In genomic region chr6:86516021-86516420, GRCm38 (mm10) we compare ENCODE assay signal across 11 mouse cellular contexts. TPM values are rescaled to one million over a fixed set of nuclear protein-coding genes. Genes with fewer than 3 reads are reported as not detected.
DNase-seq lines count a peak whose midpoint lies in the region; ATAC-seq lines count a peak whose summit lies in the region.
"Had no signal": no experiment of that assay in that cellular context is flagged by ENCODE, and none has a peak within 500 bp of the region (broad histone marks: within the 10 kb centered on the region; RNA-seq: fewer than 3 reads in every experiment).

No protein-coding gene starts in this region.

- peak overlapping the region; percentile 25; the same call in 1 of the 2 replicates for H3K9ac ChIP-seq in intestine, embryonic 16.5 days (ENCODE audit: low read depth, low read length)
- H3K9ac ChIP-seq in forebrain, embryonic 13.5 days = no peak overlapping the region
- H3K9ac ChIP-seq: embryonic facial prominence, embryonic 15.5 days; liver, embryonic 12.5 days had no signal

- peaks cover 4% of the 10 kb centered on the region; the same call in 1 of the 2 replicates for H3K4me1 ChIP-seq in intestine, embryonic 16.5 days (ENCODE audit: control insufficient read depth, insufficient read depth, low read length)
- no peaks in the 10 kb centered on the region for H3K4me1 ChIP-seq in forebrain, embryonic 13.5 days
- H3K4me1 ChIP-seq: embryonic facial prominence, embryonic 15.5 days; liver, embryonic 12.5 days had no signal

- no peak for ATAC-seq in intestine, embryonic 16.5 days
- no peak for ATAC-seq in forebrain, embryonic 13.5 days
- ATAC-seq: liver, embryonic 12.5 days had no signal

- no peak overlapping the region for H3K4me2 ChIP-seq in intestine, embryonic 16.5 days (ENCODE audit: low read depth, low read length)
- no peak overlapping the region for H3K4me2 ChIP-seq in forebrain, embryonic 13.5 days
- H3K4me2 ChIP-seq: embryonic facial prominence, embryonic 15.5 days; liver, embryonic 12.5 days had no signal

- no peaks in the 10 kb centered on the region for H3K9me3 ChIP-seq in intestine, embryonic 16.5 days (ENCODE audit: control insufficient read depth, low read length)
- no peaks in the 10 kb centered on the region for H3K9me3 ChIP-seq in forebrain, embryonic 13.5 days (replicated peaks)
- H3K9me3 ChIP-seq: embryonic facial prominence, embryonic 15.5 days; liver, embryonic 12.5 days had no signal

- H3K4me3 ChIP-seq in intestine, embryonic 16.5 days (ENCODE audit: low read length) = no peak overlapping the region
- H3K4me3 ChIP-seq in forebrain, embryonic 13.5 days = no peak overlapping the region
- H3K4me3 ChIP-seq: embryonic facial prominence, embryonic 15.5 days; liver, embryonic 12.5 days had no signal

- WGBS in intestine, embryonic 16.5 days = 70% methylated on average over 1 of the region's 1 CpGs
- WGBS in forebrain, embryonic 13.5 days = 71% methylated on average over 1 of the region's 1 CpGs

- H3K36me3 ChIP-seq in intestine, embryonic 16.5 days (ENCODE audit: control insufficient read depth, insufficient read depth, low read length) = no peaks in the 10 kb centered on the region
- H3K36me3 ChIP-seq in forebrain, embryonic 13.5 days (ENCODE audit: poor library complexity, severe bottlenecking) = peaks cover 1% of the 10 kb centered on the region; the same call in 1 of the 2 replicates
- H3K36me3 ChIP-seq: liver, embryonic 12.5 days had no signal

- peak; percentile 62 for DNase-seq in adrenal gland, adult 2 months
- no peak for DNase-seq in adrenal gland, adult 18-20 months (ENCODE audit: low spot score in 2 of 2)
- DNase-seq in ovary, adult 18-20 months (ENCODE audit: low spot score) = peak; percentile 75
- no peak for DNase-seq in ovary, postnatal 10 days (ENCODE audit: low spot score)
- no peak for DNase-seq in retina, postnatal 1 day
- no peak for DNase-seq in layer of hippocampus, postnatal 10 days (ENCODE audit: low spot score in 2 of 2)

- no peak overlapping the region for H3K27ac ChIP-seq in intestine, embryonic 16.5 days (ENCODE audit: low read length)
- H3K27ac ChIP-seq in forebrain, embryonic 13.5 days = no peak overlapping the region
- H3K27ac ChIP-seq: embryonic facial prominence, embryonic 15.5 days; liver, embryonic 12.5 days; macrophage had no signal

- no peaks in the 10 kb centered on the region for H3K27me3 ChIP-seq in intestine, embryonic 16.5 days (replicated peaks; ENCODE audit: control insufficient read depth, insufficient read depth, low read length)
- no peaks in the 10 kb centered on the region for H3K27me3 ChIP-seq in forebrain, embryonic 13.5 days
- H3K27me3 ChIP-seq: embryonic facial prominence, embryonic 15.5 days; liver, embryonic 12.5 days had no signal

RNA-seq across cellular contexts. Expression of gene Pcbp1, which starts 10.1 kb away (rescaled TPM):
- total RNA-seq in adrenal gland, adult 2 months (2021) = 100 to 1,000 TPM; 320 to 331 TPM
- polyA plus RNA-seq in adrenal gland, adult 2 months (2012; rRNA removed) = 379 and 483 TPM in 2 replicates
- 100 to 1,000 TPM; 331 to 339 TPM for total RNA-seq in adrenal gland, adult 18-20 months (2021)
- polyA plus RNA-seq in intestine, embryonic 16.5 days (2015; fragmentation: Nextera tagmentation; extraction: Ambion mirVana) = 173 and 183 TPM in 2 replicates
- 100 to 1,000 TPM; 159 to 184 TPM for total RNA-seq in layer of hippocampus, postnatal 10 days (2021)
- 204 and 245 TPM in 2 replicates for polyA plus RNA-seq in forebrain, embryonic 13.5 days (2015; fragmentation: Nextera tagmentation; extraction: Ambion mirVana)

Comparison
In these comparisons a context has a peak if more than half of its experiments do, and no peak if none do; other contexts are left out.
1. DNase-seq: peak in adrenal gland, adult 2 months (single experiment) and ovary, adult 18-20 months (single experiment); none in adrenal gland, adult 18-20 months (0 of 2), ovary, postnatal 10 days (single experiment), retina, postnatal 1 day (single experiment) and layer of hippocampus, postnatal 10 days (0 of 2).